Mouse (Mus musculus) hindbrain, embryonic 15.5 days (tissue): ENCODE results near the gene Mrpl14. TPM values are rescaled to one million over a fixed set of nuclear protein-coding genes. Genes with fewer than 3 reads are reported as not detected.
A peak's percentile ranks its signal among the peaks of the same experiment; 100 is the strongest.

ENCODE experiments used
- ATAC-seq: fragments of 200-750 bp; cut with Nextera tagmentation; 2 replicates; pipeline ENCODE4 v1.8.0; 2017; ENCODE audit warnings: low read depth, moderate number of reproducible peaks, moderate TSS enrichment; ENCODE audit not compliant: low FRiP score
- H3K27ac ChIP-seq: fragments of 300-500 bp; sonication (generic); replicated peaks from 2 replicates; pipeline ENCODE4 v1.5.1; 2015; ENCODE audit warnings: mild to moderate bottlenecking, inconsistent platforms
- H3K27me3 ChIP-seq: fragments of 300-500 bp; sonication (generic); 2 replicates; pipeline ENCODE4 v1.6.1; 2015; ENCODE audit warnings: control low read depth, inconsistent platforms
- H3K36me3 ChIP-seq: fragments of 300-500 bp; sonication (generic); 2 replicates; pipeline ENCODE4 v1.6.1; 2015; ENCODE audit warnings: control low read depth, inconsistent platforms
- H3K4me1 ChIP-seq: fragments of 300-500 bp; sonication (generic); replicated peaks from 2 replicates; pipeline ENCODE4 v1.6.1; 2015; ENCODE audit warnings: control low read depth, inconsistent platforms
- H3K4me2 ChIP-seq: fragments of 300-500 bp; sonication (generic); 2 replicates; pipeline ENCODE4 v1.6.1; 2015; ENCODE audit warnings: moderate library complexity, mild to moderate bottlenecking, inconsistent platforms
- H3K4me3 ChIP-seq: fragments of 300-500 bp; sonication (generic); 2 replicates; pipeline ENCODE4 v1.5.1; 2015; ENCODE audit warnings: mild to moderate bottlenecking, inconsistent platforms
- H3K9ac ChIP-seq: fragments of 300-500 bp; sonication (generic); 2 replicates; pipeline ENCODE4 v1.6.1; 2015; ENCODE audit warnings: inconsistent platforms
- H3K9me3 ChIP-seq: fragments of 300-500 bp; sonication (generic); 2 replicates; pipeline ENCODE4 v1.6.1; 2016; ENCODE audit warnings: control low read depth, inconsistent platforms
- WGBS: fragments of 180-500 bp; shearing (Covaris S2); methylation state at CpG from one replicate; pipeline ENCODE4 v1.1.7; 2015; 5-methylcytosine and 5-hydroxymethylcytosine counted together
- polyA plus RNA-seq: library from polyadenylated mRNA; unstranded; fragments of >200 nt; fragmentation: Nextera tagmentation; extraction: Ambion mirVana; gene quantifications from 2 replicates; pipeline ENCODE4 v1.2.1, GENCODE M21; 2015

Gene Mrpl14
- polyA plus RNA-seq, 1 experiment from 2014 or later = 120 TPM

DNA sequence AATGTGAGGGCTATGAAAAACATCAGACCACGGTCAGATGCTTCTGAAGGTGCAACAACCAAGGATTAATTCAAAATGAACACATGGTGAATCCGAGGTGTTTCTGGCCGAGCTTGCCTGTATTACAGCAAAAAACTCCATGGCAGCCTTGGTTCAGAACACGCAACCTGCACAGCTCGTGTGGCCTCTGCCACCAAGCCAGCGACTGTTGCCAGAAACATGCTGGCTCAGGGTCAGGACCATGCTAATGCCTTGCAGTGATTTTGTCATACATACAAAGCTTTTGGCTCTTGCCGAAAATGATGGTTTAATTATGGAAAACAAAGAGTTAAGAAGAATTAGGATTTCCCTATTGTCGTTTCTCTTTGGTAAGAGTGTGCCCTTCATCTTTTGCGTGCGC lies 18.1 kb upstream of the Mrpl14 start:
- H3K4me2 ChIP-seq = no peak overlapping the region
- H3K9ac ChIP-seq = no peak overlapping the region
- no peak overlapping the region for H3K27ac ChIP-seq
- 88% methylated on average over 10 of the region's 10 CpGs for WGBS
- H3K9me3 ChIP-seq = no peaks in the 10 kb centered on the region
- ATAC-seq = no peak
- H3K4me3 ChIP-seq = no peak overlapping the region
- no peaks in the 10 kb centered on the region for H3K27me3 ChIP-seq
- H3K36me3 ChIP-seq = peaks cover 76% of the 10 kb centered on the region
- peaks cover 4% of the 10 kb centered on the region for H3K4me1 ChIP-seq

- H3K9ac ChIP-seq = no peak overlapping the region
- no peaks in the 10 kb centered on the region for H3K4me1 ChIP-seq
- H3K27ac ChIP-seq = no peak overlapping the region
- no peak overlapping the region for H3K4me2 ChIP-seq
- H3K9me3 ChIP-seq = no peaks in the 10 kb centered on the region
- H3K27me3 ChIP-seq = no peaks in the 10 kb centered on the region
- no peak for ATAC-seq
- 89% methylated on average over 1 of the region's 1 CpGs for WGBS
- H3K36me3 ChIP-seq = peaks cover 85% of the 10 kb centered on the region
- no peak overlapping the region for H3K4me3 ChIP-seq
Observed at GRCm38 (mm10) chr17:45671821-45672220, 14.3 kb upstream of the Mrpl14 start.

DNA sequence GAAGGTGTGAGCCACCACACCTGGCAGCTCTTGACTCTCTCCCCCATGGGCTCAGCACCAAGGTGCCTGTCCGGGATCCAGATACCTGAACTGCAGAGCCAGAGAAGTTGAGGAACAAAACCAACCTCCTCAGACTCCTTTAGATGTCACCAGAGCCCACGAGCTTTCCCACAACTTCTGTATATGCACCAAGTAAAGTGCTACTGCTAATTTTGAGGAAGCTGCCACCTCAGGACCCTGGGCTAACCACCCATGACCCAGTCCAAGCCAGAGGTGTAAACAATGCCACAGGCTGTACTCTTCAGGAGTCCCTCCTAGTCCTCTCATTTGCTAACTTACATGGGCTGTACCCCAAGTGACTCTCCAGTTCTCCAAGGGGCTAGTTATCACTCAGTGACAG lies 13.5 kb upstream of the Mrpl14 start:
- no peaks in the 10 kb centered on the region for H3K4me1 ChIP-seq
- 98% methylated on average over 2 of the region's 2 CpGs for WGBS
- no peak overlapping the region for H3K4me2 ChIP-seq
- no peaks in the 10 kb centered on the region for H3K27me3 ChIP-seq
- no peak for ATAC-seq
- no peaks in the 10 kb centered on the region for H3K9me3 ChIP-seq
- H3K27ac ChIP-seq = no peak overlapping the region
- peaks cover 84% of the 10 kb centered on the region for H3K36me3 ChIP-seq
- H3K4me3 ChIP-seq = no peak overlapping the region
- H3K9ac ChIP-seq = no peak overlapping the region

- Histone ChIP-seq H3K27me3 (no peaks in the 10 kb centered on the region), H3K9me3 (no peaks in the 10 kb centered on the region), H3K9ac (no peak overlapping the region), H3K36me3 (peaks cover 49% of the 10 kb centered on the region), H3K27ac (no peak overlapping the region), H3K4me2 (no peak overlapping the region), H3K4me3 (no peak overlapping the region), H3K4me1 (peaks cover 16% of the 10 kb centered on the region)
- no peak; the same call in 1 of the 2 replicates for ATAC-seq
- 35% methylated on average over 7 of the region's 7 CpGs for WGBS
Observed at GRCm38 (mm10) chr17:45678106-45678505, 8.0 kb upstream of the Mrpl14 start.

DNA sequence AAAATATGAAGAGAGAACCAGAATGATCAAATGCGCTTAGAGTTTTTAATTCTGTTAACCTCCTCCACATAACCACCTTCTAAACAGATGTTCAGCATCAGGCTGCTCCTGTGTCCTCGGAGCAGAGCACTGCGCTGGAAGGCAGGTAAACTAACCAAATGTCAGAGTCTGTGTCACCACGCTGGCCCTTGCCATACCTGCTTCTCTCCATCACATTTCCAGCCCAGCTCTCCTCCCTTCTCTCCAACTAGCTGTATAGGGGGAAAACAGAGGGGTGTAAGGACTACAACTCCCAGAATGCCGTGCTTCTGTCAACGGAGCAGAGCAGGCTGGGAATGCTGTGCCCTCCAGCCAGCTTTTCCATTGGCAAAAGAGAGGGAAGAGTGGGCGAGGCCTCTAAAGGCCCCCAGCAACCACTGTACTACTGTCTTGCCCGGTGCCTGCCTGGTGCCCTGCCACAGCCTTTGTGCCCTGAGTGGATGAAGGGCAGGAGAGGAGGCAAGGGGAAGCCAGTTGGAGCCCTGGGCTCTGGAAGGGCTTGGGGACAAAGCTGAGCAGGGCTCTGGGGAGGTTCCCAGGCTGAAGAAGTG lies 5.6 kb upstream of the Mrpl14 start:
- 40% methylated on average over 8 of the region's 8 CpGs for WGBS

GRCm38 (mm10) chr17:45681588-45681987 lies 4.5 kb upstream of the Mrpl14 start:
- H3K4me2 ChIP-seq = no peak overlapping the region
- WGBS = 98% methylated on average over 1 of the region's 1 CpGs
- H3K36me3 ChIP-seq = peaks cover 20% of the 10 kb centered on the region
- ATAC-seq = no peak
- peaks cover 31% of the 10 kb centered on the region for H3K4me1 ChIP-seq
- H3K4me3 ChIP-seq = no peak overlapping the region
- no peak overlapping the region for H3K9ac ChIP-seq
- no peak overlapping the region for H3K27ac ChIP-seq
- H3K27me3 ChIP-seq = no peaks in the 10 kb centered on the region
- no peaks in the 10 kb centered on the region for H3K9me3 ChIP-seq

More for the DNA sequence above, 5.6 kb upstream of the Mrpl14 start:
- H3K4me3 ChIP-seq = peak overlapping the region; percentile 11; the same call in 1 of the 2 replicates
- peak overlapping the region; percentile 44 for H3K4me2 ChIP-seq
- H3K27me3 ChIP-seq = no peaks in the 10 kb centered on the region
- peak overlapping the region; percentile 65 for H3K27ac ChIP-seq
- no peaks in the 10 kb centered on the region for H3K9me3 ChIP-seq
- peaks cover 31% of the 10 kb centered on the region for H3K36me3 ChIP-seq
- H3K9ac ChIP-seq = peak overlapping the region; percentile 37; the same call in 1 of the 2 replicates
- H3K4me1 ChIP-seq = peaks cover 31% of the 10 kb centered on the region
- peak; percentile 76 for ATAC-seq

DNA sequence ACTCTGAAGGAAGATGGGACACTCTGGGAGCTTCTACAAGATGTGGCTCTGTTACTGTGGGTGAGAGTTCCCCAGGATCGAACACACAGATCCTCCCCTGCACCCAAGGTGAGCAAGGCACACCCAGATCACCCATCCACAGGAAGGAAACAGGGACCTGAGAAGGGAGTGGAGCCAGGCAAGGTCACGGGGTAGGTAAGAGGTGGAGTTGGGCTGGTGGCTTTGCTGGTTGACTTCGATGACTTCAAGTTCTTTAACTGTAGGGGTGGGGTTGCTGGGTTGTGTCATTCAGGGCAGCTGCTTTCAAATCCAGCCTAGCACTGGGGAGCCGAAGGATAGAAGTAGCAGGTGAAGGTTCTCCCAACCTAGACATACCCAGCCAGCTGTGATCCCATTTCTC lies 3.3 kb upstream of the Mrpl14 start:
- no peak overlapping the region for H3K9ac ChIP-seq
- H3K4me1 ChIP-seq = peaks cover 44% of the 10 kb centered on the region
- peaks cover 9% of the 10 kb centered on the region; the same call in 1 of the 2 replicates for H3K36me3 ChIP-seq
- no peak overlapping the region for H3K4me3 ChIP-seq
- no peaks in the 10 kb centered on the region for H3K27me3 ChIP-seq
- ATAC-seq = no peak
- 93% methylated on average over 4 of the region's 4 CpGs for WGBS
- H3K27ac ChIP-seq = no peak overlapping the region
- no peaks in the 10 kb centered on the region for H3K9me3 ChIP-seq
- H3K4me2 ChIP-seq = no peak overlapping the region

GRCm38 (mm10) chr17:45684667-45685131 lies 1.4 kb upstream of the Mrpl14 start:
- Histone ChIP-seq H3K9ac (peak overlapping the region; percentile 88), H3K4me3 (peak overlapping the region; percentile 84), H3K9me3 (no peaks in the 10 kb centered on the region), H3K27ac (peak overlapping the region; percentile 93), H3K36me3 (no peaks in the 10 kb centered on the region), H3K4me1 (peaks cover 40% of the 10 kb centered on the region), H3K27me3 (no peaks in the 10 kb centered on the region), H3K4me2 (peak overlapping the region; percentile 77)
- 23% methylated on average over 14 of the region's 14 CpGs for WGBS
- peak; percentile 24 for ATAC-seq

GRCm38 (mm10) chr17:45685171-45686092 lies 690 bp upstream of the Mrpl14 start:
- 1% methylated on average over 54 of the region's 58 CpGs for WGBS
- Histone ChIP-seq H3K4me2 (peak overlapping the region; percentile 77), H3K4me1 (peaks cover 38% of the 10 kb centered on the region), H3K36me3 (no peaks in the 10 kb centered on the region), H3K27ac (peak overlapping the region; percentile 93), H3K9me3 (no peaks in the 10 kb centered on the region), H3K9ac (peak overlapping the region; percentile 88), H3K4me3 (peak overlapping the region; percentile 84), H3K27me3 (no peaks in the 10 kb centered on the region)
- peak; percentile 39 for ATAC-seq

DNA sequence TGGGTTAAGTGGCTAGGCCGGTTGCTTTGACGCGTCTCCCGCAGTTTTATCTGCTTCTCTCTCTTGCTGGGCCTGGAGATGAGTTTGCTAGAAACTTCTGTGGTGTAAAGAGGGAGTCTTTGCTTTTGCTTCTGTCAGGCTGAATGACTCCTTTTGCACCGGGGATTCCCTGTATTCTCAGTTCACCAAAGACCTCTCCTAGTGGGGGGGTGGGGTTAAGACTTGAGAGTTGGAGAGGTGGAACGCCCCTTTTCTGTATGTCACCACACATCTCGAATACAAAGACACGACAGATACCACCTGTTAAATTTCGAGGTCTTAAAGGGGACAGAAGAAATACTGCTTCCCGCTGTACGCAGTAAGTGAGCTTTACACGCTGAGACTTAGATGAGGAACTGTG lies 594 bp downstream of the Mrpl14 start, which contains the start of gene Tmem63b:
TSS of gene Tmem63b (minus strand) at position 190 of the 400 bp plus-strand sequence.
- peak within 1 kb of the TSS; percentile 84 for H3K4me3 ChIP-seq
- WGBS = 10% methylated on average over 12 of the region's 12 CpGs
- no peaks in the 10 kb centered on the region for H3K27me3 ChIP-seq
- ATAC-seq = peak; percentile 3; the same call in 1 of the 2 replicates
- H3K9me3 ChIP-seq = no peaks in the 10 kb centered on the region
- H3K36me3 ChIP-seq = no peaks in the 10 kb centered on the region
- H3K4me1 ChIP-seq = peaks cover 29% of the 10 kb centered on the region
- peak within 1 kb of the TSS; percentile 77 for H3K4me2 ChIP-seq
- peak within 1 kb of the TSS; percentile 88 for H3K9ac ChIP-seq
- peak within 1 kb of the TSS; percentile 93 for H3K27ac ChIP-seq

DNA sequence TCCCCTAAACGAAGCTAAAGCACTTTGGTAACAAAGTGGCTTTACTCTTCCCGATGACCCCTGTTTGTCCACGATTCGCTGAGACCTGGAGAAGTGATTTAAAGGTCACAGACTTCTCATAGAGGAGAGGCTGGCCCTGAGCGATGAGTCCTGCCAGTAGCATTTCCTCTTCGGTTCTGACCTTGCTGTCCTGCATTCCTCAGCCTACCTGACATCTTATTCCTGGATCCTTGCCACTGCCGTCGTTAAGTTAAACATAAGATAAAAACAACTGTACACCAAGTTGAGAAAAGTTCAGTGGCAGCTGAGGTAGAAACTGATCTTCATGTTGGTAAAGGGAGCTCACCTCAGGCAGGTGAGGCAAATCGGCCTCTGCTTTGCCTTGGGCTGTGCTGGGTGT lies 3.0 kb downstream of the Mrpl14 start:
- Histone ChIP-seq H3K9ac (no peak overlapping the region), H3K4me2 (no peak overlapping the region), H3K27ac (no peak overlapping the region), H3K4me1 (peaks cover 20% of the 10 kb centered on the region), H3K36me3 (no peaks in the 10 kb centered on the region), H3K9me3 (no peaks in the 10 kb centered on the region), H3K4me3 (no peak overlapping the region), H3K27me3 (no peaks in the 10 kb centered on the region)
- WGBS = 95% methylated on average over 9 of the region's 9 CpGs
- no peak for ATAC-seq

GRCm38 (mm10) chr17:45690044-45690443 lies 3.9 kb downstream of the Mrpl14 start:
- Histone ChIP-seq H3K36me3 (no peaks in the 10 kb centered on the region), H3K9ac (no peak overlapping the region), H3K4me3 (no peak overlapping the region), H3K4me1 (peaks cover 13% of the 10 kb centered on the region), H3K27me3 (no peaks in the 10 kb centered on the region), H3K27ac (no peak overlapping the region), H3K4me2 (no peak overlapping the region), H3K9me3 (no peaks in the 10 kb centered on the region)
- ATAC-seq = no peak
- 92% methylated on average over 4 of the region's 4 CpGs for WGBS
